Mouse (Mus musculus): ENCODE results near the gene Ablim1. TPM values are rescaled to one million over a fixed set of nuclear protein-coding genes. Genes with fewer than 3 reads are reported as not detected.
A peak's percentile ranks its signal among the peaks of the same experiment; 100 is the strongest.

Ablim1 gene
- polyA plus RNA-seq, 1 experiment from 2014 or later = 62.0 TPM

DNA sequence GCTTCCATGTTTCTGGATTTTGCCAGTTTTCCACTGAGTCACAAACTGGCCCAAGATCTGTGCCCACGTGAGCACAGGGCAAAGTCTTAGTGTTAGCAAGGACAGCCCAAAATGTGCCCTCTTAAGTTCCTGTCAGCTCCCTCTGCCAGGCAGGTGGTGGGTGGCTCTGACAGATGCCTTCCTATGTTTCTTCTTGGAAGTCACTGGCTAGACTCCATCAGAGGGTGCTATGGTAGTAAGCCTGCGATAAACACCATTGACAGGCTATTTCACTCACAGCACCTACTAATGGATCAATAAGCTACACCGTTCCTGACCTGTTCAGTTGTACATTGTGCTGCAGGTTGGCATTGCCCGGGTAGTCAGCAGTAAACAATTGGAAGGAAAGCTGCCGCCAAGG, 147.0 kb downstream of the Ablim1 start:
- no peaks in the 10 kb centered on the region for H3K9me3 ChIP-seq (ENCODE audit: control insufficient read depth, low read length)
- DNase-seq (ENCODE audit: low spot score) = no peak
- no peaks in the 10 kb centered on the region for H3K36me3 ChIP-seq (ENCODE audit: control insufficient read depth, insufficient read depth, low read length)
- no peak for ATAC-seq (ENCODE audit: low FRiP score, low TSS enrichment)
- no peak overlapping the region for H3K9ac ChIP-seq (ENCODE audit: low read length)
- no peak overlapping the region for H3K27ac ChIP-seq (replicated peaks)
- no peaks in the 10 kb centered on the region for H3K27me3 ChIP-seq (ENCODE audit: control insufficient read depth, insufficient read depth, low read length)
- TF ChIP-seq CTCF (IDR thresholded peaks at IDR 0.05; ENCODE audit: low read depth) = no peak
- TF ChIP-seq EP300 (optimal IDR thresholded peaks at IDR 0.05) = no peak
- H3K4me1 ChIP-seq (replicated peaks; ENCODE audit: control insufficient read depth, insufficient read depth) = no peaks in the 10 kb centered on the region
- WGBS = 81% methylated on average over 5 of the region's 5 CpGs
- H3K4me2 ChIP-seq (replicated peaks; ENCODE audit: low read depth) = no peak overlapping the region
- no peak overlapping the region for H3K4me3 ChIP-seq (ENCODE audit: low read depth, low read length)

DNA sequence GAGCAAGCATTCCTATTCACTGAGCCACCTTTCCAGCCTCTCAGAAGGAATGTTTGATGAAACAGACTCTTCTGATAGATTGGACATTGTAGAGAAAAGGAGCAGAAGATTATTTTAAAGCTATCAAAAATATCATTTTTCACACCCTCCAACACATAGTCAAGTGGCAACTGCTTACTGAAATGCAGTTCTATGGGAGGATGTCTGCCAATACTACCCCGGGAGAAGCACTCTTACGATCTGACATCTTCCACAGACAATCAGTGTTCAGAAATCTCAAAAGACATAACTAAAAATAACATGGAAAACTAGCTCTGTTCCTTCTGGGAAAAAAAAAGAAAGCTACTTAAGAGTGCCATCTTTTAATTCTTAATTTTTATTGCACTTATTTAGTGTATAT, 149.8 kb downstream of the Ablim1 start:
- ATAC-seq (ENCODE audit: low FRiP score, low TSS enrichment) (no peak), DNase-seq (ENCODE audit: low spot score) (no peak)
- Histone ChIP-seq H3K36me3 (ENCODE audit: control insufficient read depth, insufficient read depth, low read length) (no peaks in the 10 kb centered on the region), H3K9ac (ENCODE audit: low read length) (no peak overlapping the region), H3K4me1 (replicated peaks; ENCODE audit: control insufficient read depth, insufficient read depth) (no peaks in the 10 kb centered on the region), H3K4me2 (replicated peaks; ENCODE audit: low read depth) (no peak overlapping the region), H3K9me3 (ENCODE audit: control insufficient read depth, low read length) (no peaks in the 10 kb centered on the region), H3K4me3 (ENCODE audit: low read depth, low read length) (no peak overlapping the region), H3K27me3 (ENCODE audit: control insufficient read depth, insufficient read depth, low read length) (no peaks in the 10 kb centered on the region), H3K27ac (replicated peaks) (no peak overlapping the region)
- no peak for TF ChIP-seq EP300 (optimal IDR thresholded peaks at IDR 0.05)
- TF ChIP-seq CTCF (IDR thresholded peaks at IDR 0.05; ENCODE audit: low read depth) = no peak
- 81% methylated on average over 2 of the region's 2 CpGs for WGBS

DNA sequence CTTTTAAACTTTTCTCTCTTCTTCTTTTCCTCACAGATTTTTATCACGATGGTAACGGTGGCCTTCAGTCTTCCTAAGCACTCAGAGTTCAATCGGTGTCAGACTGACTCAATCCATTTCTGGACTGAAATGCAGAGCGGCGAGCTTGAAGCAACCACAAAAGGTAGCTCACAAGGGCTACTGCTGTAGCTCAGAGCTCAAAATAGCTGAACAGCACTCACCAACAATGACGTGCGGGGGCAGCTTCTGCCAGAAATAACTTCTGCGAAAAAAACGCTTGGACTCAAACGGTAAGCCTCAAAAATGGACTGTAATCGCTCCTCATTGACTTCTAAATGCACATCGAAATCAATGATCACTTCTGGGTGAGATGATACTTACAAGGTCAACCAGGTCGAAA, 151.4 kb downstream of the Ablim1 start:
- WGBS = 82% methylated on average over 13 of the region's 13 CpGs
- no peak overlapping the region for H3K9ac ChIP-seq (ENCODE audit: low read length)
- no peak for DNase-seq (ENCODE audit: low spot score)
- TF ChIP-seq CTCF (IDR thresholded peaks at IDR 0.05; ENCODE audit: low read depth) (no peak), EP300 (optimal IDR thresholded peaks at IDR 0.05) (no peak)
- no peak overlapping the region for H3K4me3 ChIP-seq (ENCODE audit: low read depth, low read length)
- no peaks in the 10 kb centered on the region for H3K9me3 ChIP-seq (ENCODE audit: control insufficient read depth, low read length)
- H3K27ac ChIP-seq (replicated peaks) = no peak overlapping the region
- no peak for ATAC-seq (ENCODE audit: low FRiP score, low TSS enrichment)
- H3K27me3 ChIP-seq (ENCODE audit: control insufficient read depth, insufficient read depth, low read length) = no peaks in the 10 kb centered on the region
- no peaks in the 10 kb centered on the region for H3K4me1 ChIP-seq (replicated peaks; ENCODE audit: control insufficient read depth, insufficient read depth)
- no peak overlapping the region for H3K4me2 ChIP-seq (replicated peaks; ENCODE audit: low read depth)
- no peaks in the 10 kb centered on the region for H3K36me3 ChIP-seq (ENCODE audit: control insufficient read depth, insufficient read depth, low read length)

DNA sequence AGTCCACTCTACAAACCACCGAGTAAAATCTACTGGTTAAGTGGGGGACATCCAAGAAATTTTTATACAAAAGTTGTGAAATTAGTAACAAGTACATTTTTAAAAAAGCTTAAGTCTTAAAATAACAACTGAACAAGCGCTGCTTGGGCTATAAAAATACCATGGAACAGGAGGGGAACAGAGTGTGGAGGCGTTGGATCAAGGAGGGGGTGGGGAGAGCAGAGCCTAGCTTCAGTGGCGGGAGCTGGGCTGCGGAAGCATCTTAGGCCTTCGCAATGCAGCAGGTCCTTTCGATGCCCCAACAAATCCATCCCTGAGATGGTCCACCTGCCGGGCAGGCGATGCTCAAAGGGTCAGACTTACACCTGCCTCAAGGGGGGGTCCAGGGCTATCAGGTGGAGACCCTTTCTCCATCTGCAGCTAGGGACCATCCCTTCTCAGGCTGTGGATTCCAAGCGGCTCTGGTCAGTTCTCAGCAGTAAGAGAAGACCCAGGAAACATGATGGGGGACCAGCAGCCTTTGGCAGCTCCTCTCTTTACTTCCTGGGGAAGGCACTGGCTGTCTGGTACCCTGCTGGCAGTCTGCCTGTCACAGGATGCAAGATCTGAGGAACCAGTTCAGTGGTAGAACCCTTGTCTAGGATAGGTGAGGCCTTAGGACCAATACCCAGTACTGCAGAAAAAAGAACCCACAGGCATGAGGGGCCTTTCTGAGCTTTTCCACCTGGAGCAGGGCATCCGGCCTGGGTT, 152.6 kb downstream of the Ablim1 start:
- ATAC-seq (ENCODE audit: low FRiP score, low TSS enrichment) (no peak), DNase-seq (ENCODE audit: low spot score) (no peak)
- TF ChIP-seq CTCF (IDR thresholded peaks at IDR 0.05; ENCODE audit: low read depth) (no peak), EP300 (optimal IDR thresholded peaks at IDR 0.05) (no peak)
- no peak overlapping the region for H3K4me2 ChIP-seq (replicated peaks; ENCODE audit: low read depth)
- no peak overlapping the region for H3K27ac ChIP-seq (replicated peaks)
- H3K9me3 ChIP-seq (ENCODE audit: control insufficient read depth, low read length) = no peaks in the 10 kb centered on the region
- H3K4me3 ChIP-seq (ENCODE audit: low read depth, low read length) = no peak overlapping the region
- 82% methylated on average over 11 of the region's 11 CpGs for WGBS
- H3K4me1 ChIP-seq (replicated peaks; ENCODE audit: control insufficient read depth, insufficient read depth) = no peaks in the 10 kb centered on the region
- H3K36me3 ChIP-seq (ENCODE audit: control insufficient read depth, insufficient read depth, low read length) = no peaks in the 10 kb centered on the region
- no peaks in the 10 kb centered on the region for H3K27me3 ChIP-seq (ENCODE audit: control insufficient read depth, insufficient read depth, low read length)
- H3K9ac ChIP-seq (ENCODE audit: low read length) = no peak overlapping the region

GRCm38 (mm10) chr19:57161010-57161660, 153.6 kb downstream of the Ablim1 start:
- Histone ChIP-seq H3K27ac (replicated peaks) (no peak overlapping the region), H3K9me3 (ENCODE audit: control insufficient read depth, low read length) (no peaks in the 10 kb centered on the region), H3K4me2 (replicated peaks; ENCODE audit: low read depth) (no peak overlapping the region), H3K4me3 (ENCODE audit: low read depth, low read length) (no peak overlapping the region), H3K4me1 (replicated peaks; ENCODE audit: control insufficient read depth, insufficient read depth) (no peaks in the 10 kb centered on the region), H3K36me3 (ENCODE audit: control insufficient read depth, insufficient read depth, low read length) (no peaks in the 10 kb centered on the region), H3K9ac (ENCODE audit: low read length) (no peak overlapping the region), H3K27me3 (ENCODE audit: control insufficient read depth, insufficient read depth, low read length) (no peaks in the 10 kb centered on the region)
- peak; percentile 28; the same call in 1 of the 2 replicates for ATAC-seq (ENCODE audit: low FRiP score, low TSS enrichment)
- TF ChIP-seq EP300 (optimal IDR thresholded peaks at IDR 0.05) = no peak
- peak; percentile 90 for TF ChIP-seq CTCF (IDR thresholded peaks at IDR 0.05; ENCODE audit: low read depth)
- DNase-seq (ENCODE audit: low spot score) = no peak
- 63% methylated on average over 7 of the region's 7 CpGs for WGBS

DNA sequence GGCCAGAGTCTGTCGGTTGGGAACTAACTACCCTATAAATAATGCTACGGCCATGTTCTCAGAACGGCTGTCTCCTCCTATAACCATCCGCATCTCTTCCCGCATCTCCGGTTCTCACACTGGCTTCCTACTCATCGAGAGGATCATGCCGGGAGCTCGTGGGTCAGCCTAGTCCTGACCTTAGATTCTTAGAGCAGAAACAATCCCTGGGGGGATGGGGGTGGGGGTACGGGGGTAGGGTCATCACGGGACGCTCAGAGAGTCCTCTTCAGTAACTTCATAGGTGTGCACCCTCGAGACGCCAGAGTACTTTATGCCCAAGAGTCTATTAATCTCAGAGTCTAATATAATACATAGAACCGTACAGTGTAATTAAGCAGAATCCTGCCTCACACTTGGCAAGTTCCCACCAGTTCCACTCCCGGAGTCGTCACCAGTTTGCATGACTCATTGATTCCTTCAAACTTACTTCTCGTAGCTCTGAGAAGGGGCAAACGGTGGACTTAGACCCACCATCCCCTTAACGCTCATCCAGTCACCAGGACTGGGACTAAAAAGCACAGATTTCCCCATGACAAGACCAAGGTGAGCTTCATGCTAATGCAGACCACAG, 156.9 kb downstream of the Ablim1 start:
- Histone ChIP-seq H3K9me3 (ENCODE audit: control insufficient read depth, low read length) (no peaks in the 10 kb centered on the region), H3K27ac (replicated peaks) (no peak overlapping the region), H3K4me3 (ENCODE audit: low read depth, low read length) (no peak overlapping the region), H3K9ac (ENCODE audit: low read length) (no peak overlapping the region), H3K27me3 (ENCODE audit: control insufficient read depth, insufficient read depth, low read length) (no peaks in the 10 kb centered on the region), H3K4me1 (replicated peaks; ENCODE audit: control insufficient read depth, insufficient read depth) (no peaks in the 10 kb centered on the region), H3K36me3 (ENCODE audit: control insufficient read depth, insufficient read depth, low read length) (no peaks in the 10 kb centered on the region), H3K4me2 (replicated peaks; ENCODE audit: low read depth) (no peak overlapping the region)
- WGBS = 57% methylated on average over 20 of the region's 20 CpGs
- DNase-seq (ENCODE audit: low spot score) (no peak), ATAC-seq (ENCODE audit: low FRiP score, low TSS enrichment) (no peak; the same call in 1 of the 2 replicates)
- TF ChIP-seq CTCF (IDR thresholded peaks at IDR 0.05; ENCODE audit: low read depth) (no peak), EP300 (optimal IDR thresholded peaks at IDR 0.05) (no peak)

All from stomach, postnatal 0 days (tissue).